Mouse (Mus musculus): Measurements from ENCODE around the gene Glyat. TPM values are rescaled to one million over a fixed set of nuclear protein-coding genes. Genes with fewer than 3 reads are reported as not detected.

Gene Glyat
- polyA plus RNA-seq, 1 experiment from 2014 or later = not detected

GRCm38 (mm10) chr19:12695590-12695989 lies 62.5 kb downstream of the Glyat start, which contains the start of gene Keg1:
Keg1 (plus strand) TSS chr19:12695786.
- Histone ChIP-seq H3K9me3 (replicated peaks) (no peaks in the 10 kb centered on the region), H3K27me3 (replicated peaks) (no peaks in the 10 kb centered on the region), H3K36me3 (no peaks in the 10 kb centered on the region), H3K4me2 (no peak within 1 kb of the TSS), H3K9ac (no peak within 1 kb of the TSS), H3K4me3 (no peak within 1 kb of the TSS), H3K4me1 (no peaks in the 10 kb centered on the region), H3K27ac (no peak within 1 kb of the TSS)
- no peak for ATAC-seq
- WGBS (ENCODE audit: insufficient replicate concordance) = 56% methylated on average over 3 of the region's 3 CpGs

- Histone ChIP-seq H3K4me2 (no peak overlapping the region), H3K9ac (no peak overlapping the region), H3K36me3 (no peaks in the 10 kb centered on the region), H3K9me3 (replicated peaks) (no peaks in the 10 kb centered on the region), H3K4me3 (no peak overlapping the region), H3K4me1 (no peaks in the 10 kb centered on the region), H3K27me3 (replicated peaks) (no peaks in the 10 kb centered on the region), H3K27ac (no peak overlapping the region)
- ATAC-seq = no peak
Observed at GRCm38 (mm10) chr19:12696221-12696620, 63.1 kb downstream of the Glyat start.

Other genes with a start within 250 kb of the Glyat start
- gene Olfr1440, start 246.0 kb upstream of the Glyat start, polyA plus RNA-seq (2016; fragmentation: Nextera tagmentation; extraction: Ambion mirVana) = not detected in 2 replicates
- not detected in 2 replicates for gene Olfr1441, start 215.9 kb upstream of the Glyat start, polyA plus RNA-seq (2016; fragmentation: Nextera tagmentation; extraction: Ambion mirVana)
- not detected in 2 replicates for gene Pfpl, start 205.4 kb upstream of the Glyat start, polyA plus RNA-seq (2016; fragmentation: Nextera tagmentation; extraction: Ambion mirVana)
- gene Mpeg1, start 172.5 kb upstream of the Glyat start, polyA plus RNA-seq (2016; fragmentation: Nextera tagmentation; extraction: Ambion mirVana) = 0.63 and 0.76 TPM in 2 replicates
- gene Dtx4, start 131.9 kb upstream of the Glyat start, polyA plus RNA-seq (2016; fragmentation: Nextera tagmentation; extraction: Ambion mirVana) = 2.7 and 2.9 TPM in 2 replicates
- 34.1 and 35.4 TPM in 2 replicates for gene Fam111a, start 87.6 kb upstream of the Glyat start, polyA plus RNA-seq (2016; fragmentation: Nextera tagmentation; extraction: Ambion mirVana)
- 0.57 and 0.68 TPM in 2 replicates for gene Gm4952, start 33.3 kb upstream of the Glyat start, polyA plus RNA-seq (2016; fragmentation: Nextera tagmentation; extraction: Ambion mirVana)
- gene Olfr1442, start 37.1 kb downstream of the Glyat start, polyA plus RNA-seq (2016; fragmentation: Nextera tagmentation; extraction: Ambion mirVana) = not detected in 2 replicates
- gene Olfr1443, start 44.8 kb downstream of the Glyat start, polyA plus RNA-seq (2016; fragmentation: Nextera tagmentation; extraction: Ambion mirVana) = not detected in 2 replicates
- 0.38 and 0.44 TPM in 2 replicates for gene Keg1, start 62.5 kb downstream of the Glyat start, polyA plus RNA-seq (2016; fragmentation: Nextera tagmentation; extraction: Ambion mirVana)
- 1.0 and 1.1 TPM in 2 replicates for gene Cntf, start 132.3 kb downstream of the Glyat start, polyA plus RNA-seq (2016; fragmentation: Nextera tagmentation; extraction: Ambion mirVana)
- 11.6 and 12.4 TPM in 2 replicates for gene Zfp91, start 162.8 kb downstream of the Glyat start, polyA plus RNA-seq (2016; fragmentation: Nextera tagmentation; extraction: Ambion mirVana)
- 1.3 and 1.4 TPM in 2 replicates for gene Lpxn, start 162.9 kb downstream of the Glyat start, polyA plus RNA-seq (2016; fragmentation: Nextera tagmentation; extraction: Ambion mirVana)
- gene Gm5244, start 213.4 kb downstream of the Glyat start, polyA plus RNA-seq (2016; fragmentation: Nextera tagmentation; extraction: Ambion mirVana) = not detected in 2 replicates
- gene Olfr1444, start 224.0 kb downstream of the Glyat start, polyA plus RNA-seq (2016; fragmentation: Nextera tagmentation; extraction: Ambion mirVana) = not detected in 2 replicates